Mouse (Mus musculus) retina, postnatal 1 day (tissue): ENCODE data around the gene Cdh10.

ENCODE experiments used
- DNase-seq: peaks from one replicate; pipeline ENCODE4 v3.0.0-alpha.2; 2012

Gene Cdh10

DNA sequence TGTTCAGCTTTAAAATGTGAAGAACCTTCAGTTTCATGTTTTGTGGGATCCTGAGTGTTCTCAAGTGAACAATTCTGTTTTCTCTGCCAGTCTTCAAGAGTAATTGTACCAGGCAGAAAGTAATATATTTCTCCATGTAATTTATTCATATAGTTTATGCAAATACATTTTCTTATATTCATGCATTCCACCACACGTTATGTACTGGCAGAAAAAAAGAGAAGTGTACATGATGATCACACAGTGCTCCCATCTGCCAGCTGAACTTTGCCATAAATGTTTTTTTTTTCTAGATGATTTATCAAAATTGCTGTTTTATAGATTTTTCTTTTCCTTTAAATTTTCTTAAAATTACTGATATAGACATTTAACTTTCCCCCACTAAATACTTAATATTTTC lies 168.9 kb downstream of the Cdh10 start:
- no peak for DNase-seq

DNA sequence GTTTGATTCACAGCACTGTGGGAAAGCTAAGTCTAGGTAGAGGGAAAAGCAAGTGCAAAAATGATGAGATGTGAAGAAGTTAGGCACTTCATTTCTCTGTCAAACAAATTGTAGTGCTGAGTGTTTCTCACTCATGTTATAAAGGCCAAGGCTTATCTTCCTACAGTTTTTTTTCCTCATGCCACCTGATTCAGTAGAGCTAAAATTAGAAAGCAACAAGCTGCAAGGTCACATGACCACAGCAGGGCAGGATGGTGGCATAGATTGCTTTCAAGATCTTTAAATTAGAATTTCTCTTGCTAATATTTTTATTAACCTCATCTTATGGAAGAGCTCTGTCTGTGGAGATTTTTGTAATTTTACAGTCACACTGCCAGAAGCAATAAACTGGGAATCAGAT lies 174.8 kb downstream of the Cdh10 start:
- no peak for DNase-seq

DNA sequence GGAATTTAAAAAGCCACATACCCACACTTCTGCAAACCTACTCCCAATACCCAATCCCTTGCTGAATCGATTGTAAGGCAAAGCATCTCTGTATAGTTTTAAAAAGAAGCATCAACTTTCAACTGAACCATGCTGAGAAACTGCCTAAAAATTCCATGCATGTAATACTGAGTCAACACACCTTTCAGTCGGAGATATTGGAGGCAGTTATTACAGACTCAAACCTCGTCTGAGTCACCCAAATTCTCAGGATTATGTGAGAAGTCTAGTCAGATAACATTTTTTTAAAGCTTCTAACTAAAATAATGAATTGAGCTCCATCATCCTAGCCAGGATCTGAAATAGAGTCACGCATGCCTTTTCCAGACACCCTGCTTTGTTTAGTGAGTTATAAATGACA lies 175.5 kb downstream of the Cdh10 start:
- DNase-seq = no peak

DNA sequence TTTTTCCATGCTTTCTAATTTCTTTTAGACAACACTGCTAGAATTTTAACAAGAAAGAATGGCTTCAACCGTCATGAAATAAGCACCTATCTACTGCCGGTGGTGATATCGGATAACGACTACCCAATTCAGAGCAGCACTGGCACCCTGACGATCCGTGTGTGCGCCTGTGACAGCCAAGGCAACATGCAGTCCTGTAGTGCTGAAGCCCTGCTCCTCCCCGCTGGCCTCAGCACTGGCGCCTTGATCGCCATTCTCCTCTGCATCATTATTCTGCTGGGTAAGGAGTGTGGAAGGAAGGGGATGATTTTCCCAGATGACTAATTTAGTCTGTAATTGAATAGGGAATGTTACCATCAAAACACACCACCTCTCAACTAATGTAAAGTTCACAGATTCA lies 192.1 kb downstream of the Cdh10 start:
- no peak for DNase-seq

DNA sequence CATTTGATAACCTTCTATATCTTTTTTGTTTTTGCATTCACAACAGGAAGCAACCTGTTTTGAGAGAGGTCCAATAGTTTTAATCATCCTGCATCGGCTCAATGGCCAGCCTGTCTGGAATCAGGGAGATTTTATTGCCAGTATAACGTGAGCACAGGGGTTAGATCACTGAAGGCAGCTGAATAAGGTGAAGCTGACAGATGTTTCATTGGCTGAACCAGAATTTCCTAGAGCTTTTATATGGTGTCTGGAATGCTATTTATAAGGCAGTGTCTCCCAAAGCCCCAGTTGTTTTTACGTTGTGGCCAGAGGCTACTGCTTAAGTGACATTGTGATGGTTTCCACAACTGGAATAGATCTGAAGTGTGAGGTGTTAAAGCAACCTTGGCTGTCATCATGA lies 214.2 kb downstream of the Cdh10 start:
- DNase-seq = no peak

DNA sequence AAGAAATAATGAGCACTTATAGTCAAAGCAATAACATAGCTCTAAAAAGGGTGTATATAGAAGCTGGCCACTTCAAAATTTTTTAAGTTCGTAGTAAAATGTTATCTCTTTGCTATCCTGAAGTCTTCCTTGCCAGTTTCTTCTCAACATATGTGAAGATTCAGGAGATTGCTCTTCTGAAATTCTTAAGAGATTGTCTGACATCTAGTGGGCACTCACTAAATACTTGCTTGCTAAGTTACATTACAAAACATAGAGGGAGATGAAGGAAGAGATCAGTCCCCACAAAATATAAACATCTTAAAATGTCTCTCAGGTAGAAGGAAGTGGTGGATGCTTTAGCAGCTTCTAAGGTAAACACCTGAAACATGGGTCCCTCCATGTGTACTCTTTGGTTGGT lies 221.3 kb downstream of the Cdh10 start:
- no peak for DNase-seq
